Mouse (Mus musculus) cortical plate, adult 2 months (tissue): Measurements from ENCODE around the gene Tmem175. TPM values are rescaled to one million over a fixed set of nuclear protein-coding genes. Genes with fewer than 3 reads are reported as not detected.
"Not testable (repeated sequence)": the region's sequence is repeated elsewhere in the genome, so short reads cannot be mapped to it uniquely, and the experiment has no call there.

Experiments
- H3K27ac ChIP-seq: fragments of 200-500 bp; 2 replicates; pipeline ENCODE4 v1.5.1; 2012; ENCODE audit warnings: low read length, control low read depth, inconsistent platforms; ENCODE audit not compliant: insufficient read depth
- H3K4me1 ChIP-seq: fragments of 200-500 bp; 2 replicates; pipeline ENCODE4 v1.6.1; 2011; ENCODE audit warnings: low read length; ENCODE audit not compliant: control insufficient read depth, insufficient read depth
- H3K4me3 ChIP-seq: fragments of 200-500 bp; 2 replicates; pipeline ENCODE4 v1.5.1; 2011; ENCODE audit warnings: mild to moderate bottlenecking, low read length, control low read depth; ENCODE audit not compliant: insufficient read depth
- CTCF ChIP-seq: fragments of 200-500 bp; IDR thresholded peaks from 2 replicates; pipeline ENCODE4 v1.5.1; 2011; ENCODE audit warnings: mild to moderate bottlenecking, control low read depth, low read length; ENCODE audit not compliant: insufficient read depth; ENCODE audit errors: extremely low read depth
- POLR2A ChIP-seq: fragments of 200-500 bp; IDR thresholded peaks from 2 replicates; pipeline ENCODE4 v1.6.1; 2011; ENCODE audit warnings: mild to moderate bottlenecking, low read length, control low read depth; ENCODE audit not compliant: insufficient read depth; ENCODE audit errors: extremely low read depth
- polyA plus RNA-seq: library from polyadenylated mRNA; depleted of rRNA; stranded (reverse); fragments of >200 nt; gene quantifications from 2 replicates; pipeline ENCODE4 v1.2.3, GENCODE M21; 2012; rRNA removed

Gene Tmem175
- polyA plus RNA-seq, result 62.8 and 67.4 TPM in 2 replicates

GRCm38 (mm10) chr5:108629634-108630483 is at the start of gene Tmem175, which contains the start of gene Gak:
Tmem175 (plus strand) TSS chr5:108629770.
Gak (minus strand) TSS chr5:108629755.
- H3K4me1 ChIP-seq, result peaks cover 7% of the 10 kb centered on the region; the same call in 1 of the 2 replicates
- TF ChIP-seq POLR2A (peak; percentile 96), CTCF (no peak)
- peak within 1 kb of the TSS; percentile 82 for H3K4me3 ChIP-seq
- peak within 1 kb of the TSS; percentile 81 for H3K27ac ChIP-seq

GRCm38 (mm10) chr5:108581361-108581891 is 48.1 kb upstream of the Tmem175 start:
- Histone ChIP-seq H3K4me1 (peaks cover 2% of the 10 kb centered on the region), H3K4me3 (no peak overlapping the region), H3K27ac (peak overlapping the region; percentile 14; the same call in 1 of the 2 replicates)
- no peak for TF ChIP-seq CTCF
- no peak for TF ChIP-seq POLR2A

- H3K4me1 ChIP-seq, result peaks cover 3% of the 10 kb centered on the region; the same call in 1 of the 2 replicates
- H3K4me3 ChIP-seq, result no peak overlapping the region
- TF ChIP-seq CTCF (no peak), POLR2A (no peak)
- no peak overlapping the region for H3K27ac ChIP-seq
Measured at GRCm38 (mm10) chr5:108599923-108600322, 29.6 kb upstream of the Tmem175 start.

DNA sequence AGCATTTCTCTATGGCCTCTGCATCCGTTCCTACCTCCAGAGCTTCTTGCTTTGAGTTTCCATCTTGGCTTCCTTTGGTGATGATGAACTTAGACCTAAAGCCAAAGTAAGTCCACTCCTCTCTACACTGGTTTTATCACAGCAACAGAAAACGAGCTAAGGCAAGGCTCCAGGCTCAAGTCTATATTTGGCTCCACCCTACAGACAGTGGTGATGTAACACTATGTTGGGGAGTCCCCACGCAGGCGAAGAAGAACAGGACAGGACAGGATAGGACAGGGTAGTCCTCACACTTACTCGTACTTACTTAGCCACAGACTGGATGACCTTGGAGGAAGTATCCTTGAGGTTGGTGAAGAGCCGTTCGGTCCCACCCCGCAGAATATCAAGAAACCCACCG is 27.0 kb upstream of the Tmem175 start:
- TF ChIP-seq CTCF (no peak), POLR2A (no peak)
- Histone ChIP-seq H3K4me3 (no peak overlapping the region), H3K4me1 (peaks cover 3% of the 10 kb centered on the region; the same call in 1 of the 2 replicates), H3K27ac (no peak overlapping the region)

DNA sequence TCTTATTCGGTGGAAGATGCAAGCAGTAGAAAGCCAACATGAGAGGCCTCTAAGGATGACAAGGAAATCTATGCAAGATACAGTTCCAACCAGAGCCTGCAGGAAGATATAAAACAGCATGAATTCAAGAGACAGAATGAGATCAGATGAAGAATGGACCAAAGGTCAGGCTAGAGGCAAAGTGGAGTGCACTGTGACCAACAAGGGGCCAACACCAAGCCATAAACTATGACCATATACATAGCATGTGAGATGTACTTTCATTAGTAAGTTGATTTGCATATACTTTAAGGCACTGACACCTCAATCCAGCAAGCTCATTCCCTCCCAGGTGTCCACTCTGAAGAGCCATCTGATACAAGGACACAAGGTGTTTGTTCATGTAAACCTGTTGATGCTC is 19.1 kb upstream of the Tmem175 start:
- no peak overlapping the region for H3K27ac ChIP-seq
- no peaks in the 10 kb centered on the region; the same call in 1 of the 2 replicates for H3K4me1 ChIP-seq
- no peak for TF ChIP-seq POLR2A
- TF ChIP-seq CTCF, result no peak
- H3K4me3 ChIP-seq, result no peak overlapping the region

GRCm38 (mm10) chr5:108621870-108622269 is 7.7 kb upstream of the Tmem175 start:
- no peak overlapping the region for H3K27ac ChIP-seq
- TF ChIP-seq CTCF, result no peak
- no peak for TF ChIP-seq POLR2A
- H3K4me3 ChIP-seq, result no peak overlapping the region
- H3K4me1 ChIP-seq, result peaks cover 6% of the 10 kb centered on the region; the same call in 1 of the 2 replicates

DNA sequence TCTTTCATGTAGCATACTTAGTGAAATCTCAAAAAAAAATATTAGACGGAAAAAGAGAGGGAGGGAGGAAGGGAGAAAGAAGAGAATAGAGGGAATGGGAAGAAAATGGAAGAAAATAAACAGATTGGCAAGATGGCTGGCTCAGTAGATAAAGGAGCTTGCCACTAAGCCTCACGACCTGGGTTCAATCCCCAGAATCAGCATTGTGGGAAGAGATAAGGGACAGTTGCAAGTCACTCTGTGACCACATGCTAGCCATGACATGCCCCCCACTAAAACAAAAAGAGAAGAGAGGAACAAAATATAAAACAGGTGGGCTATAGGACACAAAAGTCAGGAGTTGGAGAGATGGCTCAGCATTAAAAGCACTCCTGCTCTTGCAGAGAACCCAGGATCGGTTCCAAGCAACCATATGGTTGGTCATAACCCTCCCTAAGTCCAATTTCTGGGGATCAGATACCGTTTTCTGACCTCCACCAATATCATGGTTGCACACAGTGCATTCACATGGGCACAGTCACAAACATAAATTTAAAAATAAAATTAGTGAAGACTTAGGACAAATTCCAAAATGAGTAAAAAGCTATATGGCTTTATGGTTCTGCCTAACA is 3.4 kb upstream of the Tmem175 start:
- Histone ChIP-seq H3K27ac (no peak overlapping the region), H3K4me1 (peaks cover 13% of the 10 kb centered on the region; the same call in 1 of the 2 replicates)
- no peak for TF ChIP-seq POLR2A
- no peak for TF ChIP-seq CTCF

DNA sequence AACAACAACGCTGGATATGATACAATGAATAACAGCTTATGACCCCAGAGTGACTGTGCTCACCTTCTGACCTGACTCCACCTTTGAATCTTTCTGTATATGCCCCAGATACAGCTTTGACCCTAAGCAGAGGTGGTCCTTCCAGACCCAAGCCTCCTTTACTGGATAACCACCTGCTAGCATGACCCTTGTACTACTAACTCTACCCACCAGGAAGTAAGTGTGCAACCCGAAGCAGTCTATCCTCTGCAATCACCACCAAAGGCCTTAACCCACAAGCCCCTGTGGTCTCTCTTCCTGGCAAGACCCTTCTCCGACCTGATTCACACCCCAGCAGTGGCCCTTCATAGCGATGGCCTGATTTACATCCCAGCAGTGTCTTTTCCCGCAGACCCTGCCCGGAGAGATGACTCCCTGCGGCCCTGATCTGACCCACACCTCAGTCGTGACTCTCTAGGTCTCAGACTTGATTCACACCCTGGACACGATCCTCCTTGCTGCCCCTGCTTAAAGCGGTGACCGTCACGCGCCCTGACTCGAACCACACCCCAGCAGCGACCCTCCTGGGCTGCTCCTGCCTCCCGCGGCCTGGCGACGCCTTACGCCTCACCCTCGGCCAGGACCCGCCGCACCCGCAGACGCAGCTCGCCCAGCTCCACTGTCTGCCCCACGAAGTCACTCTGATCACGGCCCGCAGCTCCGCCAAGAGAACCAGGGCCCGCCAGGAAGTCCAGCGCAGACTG is 508 bp upstream of the Tmem175 start:
- TF ChIP-seq CTCF (no peak), POLR2A (no peak)
- Histone ChIP-seq H3K27ac (peak overlapping the region; percentile 81), H3K4me3 (peak overlapping the region; percentile 82), H3K4me1 (peaks cover 7% of the 10 kb centered on the region; the same call in 1 of the 2 replicates)

More for the DNA sequence above, 3.4 kb upstream of the Tmem175 start:
- H3K4me3 ChIP-seq, result no peak overlapping the region

- peaks cover 2% of the 10 kb centered on the region; the same call in 1 of the 2 replicates for H3K4me1 ChIP-seq
- no peak overlapping the region for H3K27ac ChIP-seq
- TF ChIP-seq CTCF (no peak), POLR2A (no peak)
- no peak overlapping the region for H3K4me3 ChIP-seq
Measured at GRCm38 (mm10) chr5:108633676-108634075, 4.1 kb downstream of the Tmem175 start.

- H3K4me3 ChIP-seq, H3K4me1 ChIP-seq, H3K27ac ChIP-seq: not testable (repeated sequence)
Measured at GRCm38 (mm10) chr5:108634088-108634487, 4.5 kb downstream of the Tmem175 start.
